Mouse (Mus musculus) G1E (cell line): ENCODE results near the gene Nt5c3b.

ENCODE experiments used
- CTCF ChIP-seq: IDR thresholded peaks from 2 replicates; pipeline ENCODE4 v1.5.1; 2012; ENCODE audit warnings: low read depth, low read length, inconsistent platforms, mixed read lengths
- TAL1 ChIP-seq: conservative IDR thresholded peaks from 2 replicates; pipeline ENCODE4 v1.6.1; 2012; ENCODE audit warnings: low read depth, low read length, inconsistent platforms, mixed read lengths

GRCm38 (mm10) chr11:100377989-100378388, 63.6 kb downstream of the Nt5c3b start:
- TF ChIP-seq CTCF (no peak), TAL1 (no peak)
